Mouse (Mus musculus) forebrain, postnatal 0 days (tissue): ENCODE measurements around the gene Pcbd1. TPM values are rescaled to one million over a fixed set of nuclear protein-coding genes. Genes with fewer than 3 reads are reported as not detected.

ENCODE experiments used
- ATAC-seq: fragments of 200-750 bp; cut with Nextera tagmentation; 2 replicates; pipeline ENCODE4 v1.8.0; 2017; ENCODE audit warnings: mild to moderate bottlenecking, moderate library complexity
- DNase-seq: peaks from one replicate; pipeline ENCODE4 v3.0.0-alpha.2; 2015
- H3K27ac ChIP-seq: fragments of 300-500 bp; sonication (generic); 2 replicates; pipeline ENCODE4 v1.5.1; 2014; ENCODE audit warnings: low read depth, mild to moderate bottlenecking, antibody characterized with exemption, low read length, moderate library complexity, mixed read lengths
- H3K27me3 ChIP-seq: fragments of 300-500 bp; sonication (generic); 2 replicates; pipeline ENCODE4 v1.6.1; 2014; ENCODE audit warnings: mild to moderate bottlenecking, low read length, mixed read lengths; ENCODE audit not compliant: insufficient read depth
- H3K36me3 ChIP-seq: fragments of 300-500 bp; sonication (generic); 2 replicates; pipeline ENCODE4 v1.6.1; 2014; ENCODE audit warnings: mild to moderate bottlenecking, moderate library complexity; ENCODE audit not compliant: insufficient read depth
- H3K4me1 ChIP-seq: fragments of 300-500 bp; sonication (generic); 2 replicates; pipeline ENCODE4 v1.6.1; 2014; ENCODE audit warnings: antibody characterized with exemption; ENCODE audit not compliant: insufficient read depth
- H3K4me2 ChIP-seq: fragments of 300-500 bp; sonication (generic); 2 replicates; pipeline ENCODE4 v1.6.1; 2014; ENCODE audit warnings: low read depth, mild to moderate bottlenecking, moderate library complexity
- H3K4me3 ChIP-seq: fragments of 300-500 bp; sonication (generic); 2 replicates; pipeline ENCODE4 v1.5.1; 2014; ENCODE audit warnings: low read depth, low read length, mixed read lengths
- H3K9ac ChIP-seq: fragments of 300-500 bp; sonication (generic); 2 replicates; pipeline ENCODE4 v1.6.1; 2014; ENCODE audit warnings: mild to moderate bottlenecking
- H3K9me3 ChIP-seq: fragments of 300-500 bp; sonication (generic); 2 replicates; pipeline ENCODE4 v1.6.1; 2016; ENCODE audit warnings: low read length
- CTCF ChIP-seq: sonication (generic); IDR thresholded peaks from 2 replicates; pipeline ENCODE4 v1.5.1; 2016; ENCODE audit warnings: antibody characterized with exemption, control low read depth, low read depth
- WGBS: fragments of 180-500 bp; shearing (Covaris S2); extraction: QIAGEN DNeasy Blood & Tissue Kit; methylation state at CpG from one replicate; pipeline ENCODE4 v1.1.7; 2014; 5-methylcytosine and 5-hydroxymethylcytosine counted together
- polyA plus RNA-seq: library from polyadenylated mRNA; unstranded; fragments of >200 nt; fragmentation: Nextera tagmentation; extraction: Ambion mirVana; gene quantifications from 2 replicates; pipeline ENCODE4 v1.2.1, GENCODE M21; 2015
- total RNA-seq: library from RNA; depleted of rRNA; stranded (reverse); fragments of >200 nt; gene quantifications from 2 replicates; pipeline ENCODE4 v1.2.3, GENCODE M21; 2014

The Pcbd1 gene
- total and polyA plus RNA-seq, 2 experiments from 2014 or later = 13.6 to 47.8 TPM

DNA sequence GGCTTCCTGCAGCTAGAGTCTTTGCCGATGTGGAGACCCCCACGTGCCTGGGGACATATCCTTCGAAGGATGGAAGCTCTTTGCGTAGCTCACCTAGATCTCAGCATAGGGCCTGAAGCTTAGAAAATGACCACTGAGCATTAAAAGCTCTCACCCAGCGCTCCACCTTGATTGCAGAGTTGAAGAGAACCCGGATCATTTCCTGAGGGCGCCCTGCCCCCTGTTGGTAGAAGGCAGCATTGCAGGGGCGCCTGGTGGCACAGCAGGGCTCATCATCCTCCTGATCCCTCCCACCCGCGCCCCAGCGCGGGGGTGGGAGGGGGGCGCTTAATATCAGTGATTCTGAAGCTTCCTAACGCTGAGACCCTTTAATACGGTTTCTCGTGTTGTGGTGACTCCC is 16.8 kb upstream of the Pcbd1 start:
- peak; percentile 34; the same call in 1 of the 2 replicates for ATAC-seq
- no peak overlapping the region for H3K4me2 ChIP-seq

DNA sequence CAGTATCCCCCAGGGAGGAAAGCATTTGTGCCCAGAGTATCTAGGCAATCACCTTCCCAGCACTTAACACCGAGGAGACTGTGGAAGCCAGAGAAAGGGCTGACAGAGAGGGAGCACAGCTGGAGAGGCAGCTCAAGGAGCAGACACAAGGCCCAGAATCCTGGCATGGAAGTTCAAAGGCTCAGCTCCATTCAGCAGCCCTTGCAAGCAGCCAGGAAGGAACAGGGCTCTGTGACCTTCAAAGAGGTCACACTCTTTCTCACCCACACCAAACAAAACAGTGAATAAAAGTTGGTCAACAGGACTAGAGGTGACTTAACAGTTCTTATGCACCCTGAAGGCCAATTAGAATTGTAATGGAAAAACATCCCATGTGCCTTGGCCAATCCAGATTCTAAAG is 14.5 kb upstream of the Pcbd1 start:
- Histone ChIP-seq H3K4me3 (no peak overlapping the region), H3K9me3 (no peaks in the 10 kb centered on the region), H3K9ac (no peak overlapping the region), H3K4me1 (no peaks in the 10 kb centered on the region), H3K27me3 (no peaks in the 10 kb centered on the region), H3K36me3 (no peaks in the 10 kb centered on the region), H3K27ac (no peak overlapping the region), H3K4me2 (no peak overlapping the region)
- WGBS = 5% methylated on average over 1 of the region's 1 CpGs
- DNase-seq (no peak), ATAC-seq (no peak)
- no peak for TF ChIP-seq CTCF

More for the DNA sequence above, 16.8 kb upstream of the Pcbd1 start:
- no peaks in the 10 kb centered on the region for H3K27me3 ChIP-seq
- WGBS = 14% methylated on average over 16 of the region's 16 CpGs
- H3K27ac ChIP-seq = no peak overlapping the region
- no peak overlapping the region for H3K4me3 ChIP-seq
- H3K4me1 ChIP-seq = no peaks in the 10 kb centered on the region
- no peaks in the 10 kb centered on the region for H3K36me3 ChIP-seq
- no peak overlapping the region for H3K9ac ChIP-seq
- peak; percentile 85 for TF ChIP-seq CTCF
- no peaks in the 10 kb centered on the region for H3K9me3 ChIP-seq
- peak; percentile 64 for DNase-seq

DNA sequence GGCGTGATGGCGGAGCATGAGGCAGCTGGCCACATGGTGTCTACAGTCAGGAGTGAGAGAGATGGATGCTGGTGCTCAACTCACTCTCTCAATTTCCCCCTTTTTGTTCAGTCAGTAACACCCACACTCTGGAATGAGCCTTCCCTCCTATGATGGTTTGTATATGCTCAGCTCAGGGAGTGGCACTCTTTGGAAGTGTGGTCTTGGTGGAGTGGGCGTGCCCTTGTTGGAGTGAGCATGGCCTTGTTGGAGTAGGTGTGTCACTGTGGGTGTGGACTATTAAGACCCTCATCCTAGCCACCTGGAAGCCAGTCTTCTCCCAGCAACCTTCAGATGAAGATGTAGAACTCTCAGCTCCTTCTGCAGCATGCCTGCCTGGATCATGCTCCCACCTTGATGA is 13.5 kb upstream of the Pcbd1 start:
- Histone ChIP-seq H3K9me3 (no peaks in the 10 kb centered on the region), H3K4me2 (no peak overlapping the region), H3K4me3 (no peak overlapping the region), H3K27me3 (no peaks in the 10 kb centered on the region), H3K4me1 (no peaks in the 10 kb centered on the region), H3K9ac (no peak overlapping the region), H3K36me3 (no peaks in the 10 kb centered on the region), H3K27ac (no peak overlapping the region)
- DNase-seq = no peak
- 95% methylated on average over 3 of the region's 3 CpGs for WGBS
- no peak for ATAC-seq
- no peak for TF ChIP-seq CTCF

DNA sequence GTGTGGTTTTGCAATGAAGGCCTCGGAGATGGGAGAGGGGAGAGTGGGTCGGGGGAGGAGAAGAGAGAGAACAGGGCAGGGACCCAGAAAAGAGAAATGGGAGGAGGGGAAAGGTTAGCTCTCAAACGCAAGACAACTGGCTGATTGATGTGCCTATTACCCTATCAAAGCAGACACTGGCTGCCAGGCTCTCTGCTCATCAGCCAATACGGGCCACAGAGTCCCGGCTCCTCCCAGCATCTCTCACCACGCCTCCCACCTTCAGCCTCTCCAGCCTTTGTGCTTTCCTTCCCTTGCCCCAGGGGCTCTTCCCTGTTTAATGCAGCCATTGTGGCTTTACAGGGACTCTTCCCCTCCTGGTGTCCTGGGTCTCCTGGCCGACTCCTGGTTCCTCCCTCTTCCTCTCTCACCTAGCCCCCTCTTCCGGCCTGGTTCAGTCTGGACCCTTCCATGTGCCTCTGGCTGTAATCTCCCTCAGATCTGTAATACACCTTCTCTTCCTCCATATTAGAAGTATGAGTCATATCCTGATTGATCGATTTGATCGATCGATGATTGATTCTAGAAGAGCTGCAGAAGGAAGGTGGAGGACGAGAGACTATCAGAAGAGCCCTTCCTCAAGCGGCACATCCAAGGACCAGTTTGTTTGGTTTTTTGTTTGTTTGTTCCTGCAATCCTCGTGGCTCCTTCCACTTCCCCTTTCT is 8.8 kb upstream of the Pcbd1 start:
- Histone ChIP-seq H3K4me3 (no peak overlapping the region), H3K27ac (0 out of 2 replicates have a peak overlapping the region, but pooled peaks have one; percentile 29), H3K9me3 (no peaks in the 10 kb centered on the region), H3K4me2 (peak overlapping the region; percentile 30), H3K4me1 (no peaks in the 10 kb centered on the region), H3K36me3 (no peaks in the 10 kb centered on the region), H3K27me3 (no peaks in the 10 kb centered on the region), H3K9ac (no peak overlapping the region)
- whole genome bisulfite sequencing = 42% methylated on average over 14 of the region's 14 CpGs
- DNase-seq (peak; percentile 82), ATAC-seq (peak; percentile 99)
- TF ChIP-seq CTCF = no peak

DNA sequence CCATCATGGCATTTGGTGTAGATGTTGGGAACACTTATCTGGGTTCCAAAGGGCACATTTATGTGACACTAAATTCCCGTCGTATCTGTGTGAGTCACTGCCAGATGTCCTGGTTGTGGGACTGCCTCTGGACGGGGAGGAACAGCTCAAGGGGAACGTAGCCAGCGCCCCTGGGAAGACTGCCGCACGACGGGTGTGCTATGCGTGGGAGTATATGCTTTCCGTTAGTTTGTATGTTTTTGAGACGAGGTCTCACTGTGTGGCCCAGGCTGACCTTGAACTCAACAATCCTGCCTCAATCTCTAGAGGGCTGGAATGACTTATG is 8.2 kb upstream of the Pcbd1 start:
- H3K4me3 ChIP-seq = no peak overlapping the region
- H3K4me2 ChIP-seq = no peak overlapping the region
- DNase-seq = no peak
- no peak for TF ChIP-seq CTCF
- H3K27ac ChIP-seq = 0 out of 2 replicates have a peak overlapping the region, but pooled peaks have one; percentile 29
- no peak overlapping the region for H3K9ac ChIP-seq
- no peak for ATAC-seq
- H3K4me1 ChIP-seq = no peaks in the 10 kb centered on the region
- WGBS = 90% methylated on average over 11 of the region's 11 CpGs
- no peaks in the 10 kb centered on the region for H3K9me3 ChIP-seq
- H3K27me3 ChIP-seq = no peaks in the 10 kb centered on the region
- H3K36me3 ChIP-seq = no peaks in the 10 kb centered on the region

DNA sequence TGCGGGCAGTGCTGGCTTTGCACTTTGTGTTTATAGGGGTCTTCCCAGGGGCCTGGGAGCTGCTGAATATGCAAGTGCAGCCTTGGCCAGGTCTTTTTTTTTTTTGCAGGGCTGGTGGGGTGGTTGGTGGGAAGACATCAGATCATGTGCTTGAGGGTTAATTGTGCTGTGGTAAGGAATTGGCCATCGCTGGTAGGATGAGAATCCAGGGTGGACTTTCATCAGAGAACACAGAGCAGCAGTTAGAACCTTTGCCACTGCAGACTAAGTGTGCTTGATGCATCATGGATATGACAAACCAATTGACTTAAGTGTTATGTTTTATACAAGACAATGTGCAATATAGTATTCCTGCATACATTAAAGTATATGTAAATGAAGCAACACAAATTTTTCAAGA is 3.8 kb upstream of the Pcbd1 start:
- no peak overlapping the region for H3K4me3 ChIP-seq
- no peak for TF ChIP-seq CTCF
- H3K27me3 ChIP-seq = no peaks in the 10 kb centered on the region
- no peaks in the 10 kb centered on the region for H3K9me3 ChIP-seq
- DNase-seq (no peak), ATAC-seq (no peak)
- no peak overlapping the region for H3K9ac ChIP-seq
- no peak overlapping the region for H3K27ac ChIP-seq
- WGBS = 91% methylated on average over 2 of the region's 2 CpGs
- H3K4me2 ChIP-seq = no peak overlapping the region
- no peaks in the 10 kb centered on the region for H3K36me3 ChIP-seq
- H3K4me1 ChIP-seq = peaks cover 4% of the 10 kb centered on the region; the same call in 1 of the 2 replicates

DNA sequence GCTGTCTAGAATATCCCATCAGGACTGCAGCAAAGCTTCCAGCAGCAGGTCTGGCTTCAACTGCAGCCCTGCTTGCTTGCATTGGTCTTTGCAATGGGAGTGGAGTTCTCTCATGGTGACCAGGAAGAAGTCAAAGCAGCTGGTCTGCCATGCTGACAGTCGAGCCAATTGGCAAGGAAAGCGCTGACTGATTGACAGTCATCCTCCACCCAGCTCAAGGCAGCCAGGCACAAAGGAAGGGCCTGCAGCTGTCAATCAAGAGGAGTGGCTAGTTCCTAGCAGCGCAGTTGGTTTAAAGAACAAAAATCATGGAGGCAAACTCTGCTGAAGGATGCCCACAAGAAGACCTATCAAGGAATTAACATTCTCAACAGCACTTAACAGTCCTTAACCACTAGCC is 2.6 kb upstream of the Pcbd1 start:
- ATAC-seq (peak; percentile 88), DNase-seq (peak; percentile 71)
- no peak overlapping the region for H3K9ac ChIP-seq
- H3K4me1 ChIP-seq = peaks cover 4% of the 10 kb centered on the region; the same call in 1 of the 2 replicates
- no peaks in the 10 kb centered on the region for H3K27me3 ChIP-seq
- H3K4me2 ChIP-seq = no peak overlapping the region
- no peak for TF ChIP-seq CTCF
- no peaks in the 10 kb centered on the region for H3K36me3 ChIP-seq
- H3K4me3 ChIP-seq = no peak overlapping the region
- no peaks in the 10 kb centered on the region for H3K9me3 ChIP-seq
- H3K27ac ChIP-seq = no peak overlapping the region
- WGBS = 26% methylated on average over 3 of the region's 3 CpGs
